Mouse (Mus musculus): ENCODE data around the gene Dnah2. TPM values are rescaled to one million over a fixed set of nuclear protein-coding genes. Genes with fewer than 3 reads are reported as not detected.
"Not testable (repeated sequence)": the region's sequence is repeated elsewhere in the genome, so short reads cannot be mapped to it uniquely, and the experiment has no call there.

Gene Dnah2
- total RNA-seq, 1 experiment from 2014 or later = not detected

DNA sequence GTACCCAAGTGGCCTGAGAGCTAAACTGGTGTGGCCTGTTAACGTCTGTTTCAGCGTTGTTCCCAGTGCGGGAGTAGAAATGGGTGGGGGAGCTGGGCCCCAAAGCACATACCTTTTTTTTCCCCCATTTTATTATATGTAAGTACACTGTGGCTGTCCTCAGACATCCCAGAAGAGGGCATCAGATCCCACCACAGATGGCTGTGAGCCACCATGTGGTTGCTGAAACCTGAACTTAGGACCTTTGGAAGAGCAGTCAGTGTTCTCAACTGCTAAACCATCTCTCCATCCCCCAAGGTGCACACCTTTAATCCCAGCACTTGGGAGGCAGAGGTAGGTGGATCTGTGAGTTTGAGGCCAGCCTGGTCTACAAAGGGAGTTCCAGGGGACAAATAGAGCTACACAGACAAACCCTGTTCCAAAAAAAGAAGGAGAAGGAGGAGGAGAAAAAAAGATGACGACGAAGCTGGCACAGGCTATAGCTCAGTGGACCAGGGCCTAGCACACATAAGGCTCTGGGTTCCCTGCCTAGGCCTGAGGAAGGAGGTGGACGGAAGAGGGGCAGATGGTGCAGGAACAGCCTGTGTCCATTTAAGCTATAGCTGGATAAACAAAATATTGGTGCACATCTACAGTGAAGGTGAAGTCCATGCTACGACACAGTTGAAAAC is 16.3 kb downstream of the Dnah2 start:
- no peak for ATAC-seq (replicated peaks; ENCODE audit: low read depth, poor library complexity, severe bottlenecking)

DNA sequence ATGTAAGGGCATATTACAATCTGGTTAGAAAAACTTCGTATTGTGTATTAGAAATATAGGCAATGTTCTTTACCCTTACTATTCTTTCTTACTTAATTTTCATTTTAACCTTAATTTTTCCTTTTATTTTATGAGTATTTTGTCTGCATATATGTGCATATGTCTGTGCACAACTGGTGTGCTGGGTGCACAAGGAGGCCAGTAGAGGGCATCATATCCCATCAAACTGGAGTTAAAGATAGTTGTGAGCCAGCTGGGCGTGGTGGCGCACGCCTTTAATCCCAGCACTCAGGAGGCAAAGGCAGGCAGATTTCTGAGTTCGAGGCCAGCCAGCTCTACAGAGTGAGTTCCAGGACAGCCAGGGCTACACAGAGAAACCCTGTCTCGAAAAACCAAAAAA is 18.2 kb downstream of the Dnah2 start:
- ATAC-seq (replicated peaks; ENCODE audit: low read depth, poor library complexity, severe bottlenecking) = not testable (repeated sequence)

DNA sequence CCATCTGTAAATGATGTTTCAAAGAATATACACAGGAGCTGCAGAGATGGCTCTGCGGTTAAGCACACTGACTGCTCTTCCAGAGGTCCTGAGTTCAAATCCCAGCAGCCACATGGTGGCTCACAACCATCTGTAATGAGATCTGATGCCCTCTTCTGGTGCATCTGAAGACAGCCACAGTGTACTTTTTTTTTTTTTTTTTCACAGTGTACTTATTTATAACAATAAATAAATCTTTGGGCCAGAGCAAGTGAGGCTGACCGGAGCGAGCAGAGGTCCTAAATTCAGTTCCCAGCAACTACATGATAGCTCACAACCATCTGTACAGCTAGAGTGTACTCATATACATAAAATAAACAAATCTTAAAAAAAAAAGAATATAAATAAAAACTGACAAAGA is 18.6 kb downstream of the Dnah2 start:
- ATAC-seq (replicated peaks; ENCODE audit: low read depth, poor library complexity, severe bottlenecking) = not testable (repeated sequence)

GRCm38 (mm10) chr11:69528031-69528390 is 20.9 kb downstream of the Dnah2 start:
- ATAC-seq (replicated peaks; ENCODE audit: low read depth, poor library complexity, severe bottlenecking) = no peak

DNA sequence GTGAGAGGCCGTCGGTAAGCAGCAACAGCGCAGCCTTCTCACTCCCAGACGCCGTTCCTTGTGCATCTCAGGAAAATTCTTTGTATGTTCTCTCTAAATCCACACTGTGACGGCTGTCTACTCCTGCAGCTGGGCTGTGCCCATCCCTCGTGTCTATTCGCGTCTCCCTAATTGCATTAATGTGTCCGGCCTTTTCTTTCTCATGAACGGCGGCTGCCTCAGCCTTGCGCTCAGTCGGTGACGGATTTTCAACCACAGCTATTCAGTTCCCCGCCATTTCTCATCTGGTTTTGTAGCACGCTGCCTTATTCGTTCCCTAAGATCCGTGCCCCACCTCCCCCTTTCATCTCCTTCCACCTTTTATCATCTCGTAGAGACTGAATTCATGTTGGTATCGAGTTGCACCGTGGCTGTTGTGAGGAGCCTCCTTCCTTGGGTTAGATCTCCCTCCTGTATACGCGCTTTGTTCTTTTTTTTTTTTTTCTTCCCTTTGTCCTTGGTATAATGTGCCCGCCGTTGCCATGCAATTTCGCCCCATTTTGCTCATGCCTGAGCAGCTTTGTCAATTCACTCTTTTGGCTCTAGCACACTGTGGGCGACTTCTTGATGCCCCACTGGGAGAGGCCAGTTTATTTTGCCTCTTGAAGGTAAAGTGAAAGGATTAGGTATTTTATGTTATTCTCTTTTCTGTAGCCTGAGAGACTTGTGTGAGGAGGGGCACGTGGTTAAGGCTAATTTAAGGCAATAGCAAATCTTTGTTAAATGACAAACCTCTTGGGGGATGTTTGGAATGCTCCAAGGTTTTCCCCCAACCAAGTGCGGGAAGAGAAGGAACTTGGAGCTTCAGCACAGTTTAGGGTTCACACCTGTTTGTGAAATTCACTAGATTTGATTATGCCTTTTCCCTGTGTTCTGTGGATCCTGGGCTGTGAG is 21.5 kb downstream of the Dnah2 start:
- ATAC-seq (replicated peaks; ENCODE audit: low read depth, poor library complexity, severe bottlenecking) = 0 out of 2 replicates have a peak, but pooled peaks have one; percentile 18

DNA sequence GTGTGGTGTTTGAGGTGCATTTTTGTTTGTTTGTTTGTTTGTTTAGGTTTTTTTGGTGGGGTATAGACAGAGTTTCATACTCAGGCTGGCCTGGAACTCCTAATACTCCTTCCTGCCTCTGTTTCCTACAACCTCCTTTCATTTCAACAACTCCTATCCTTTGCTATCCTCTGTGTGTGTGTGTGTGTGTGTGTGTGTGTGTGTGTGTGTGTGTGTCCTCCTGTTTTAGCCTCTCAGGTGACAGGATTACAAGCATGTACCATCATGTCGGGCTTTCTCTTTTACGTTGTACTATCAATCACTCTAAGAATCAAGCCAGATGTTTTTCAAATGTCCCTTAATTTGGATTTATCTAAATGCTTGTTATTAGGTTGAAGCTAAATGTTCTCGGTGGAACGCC is 22.3 kb downstream of the Dnah2 start:
- no peak for ATAC-seq (replicated peaks; ENCODE audit: low read depth, poor library complexity, severe bottlenecking)

- ATAC-seq (replicated peaks; ENCODE audit: low read depth, poor library complexity, severe bottlenecking) = no peak
Measured at GRCm38 (mm10) chr11:69525661-69526060, 23.2 kb downstream of the Dnah2 start.

GRCm38 (mm10) chr11:69523651-69524050 is 25.3 kb downstream of the Dnah2 start:
- no peak for ATAC-seq (replicated peaks; ENCODE audit: low read depth, poor library complexity, severe bottlenecking)

- no peak for ATAC-seq (replicated peaks; ENCODE audit: low read depth, poor library complexity, severe bottlenecking)
Measured at GRCm38 (mm10) chr11:69521526-69522149, 27.3 kb downstream of the Dnah2 start.

DNA sequence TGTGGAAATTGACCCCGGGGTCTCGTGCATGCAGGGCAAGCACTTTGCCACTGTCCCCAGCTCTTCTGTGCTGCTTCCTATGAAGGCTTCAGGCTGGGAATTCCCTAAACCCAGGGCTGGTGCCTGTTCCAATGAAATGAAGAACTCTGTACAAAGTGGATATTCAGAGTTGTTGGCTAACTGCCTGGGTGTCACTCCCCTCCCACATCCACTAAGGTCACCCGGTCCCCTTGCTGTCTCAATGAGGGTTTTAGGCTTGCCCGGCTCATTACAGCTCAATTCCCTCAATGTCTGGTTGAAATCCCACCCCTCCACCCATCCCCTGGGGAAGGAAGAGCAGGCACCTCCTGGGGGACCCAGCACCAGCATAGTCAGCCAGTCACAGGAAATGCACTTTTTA is 28.9 kb downstream of the Dnah2 start:
- no peak for ATAC-seq (replicated peaks; ENCODE audit: low read depth, poor library complexity, severe bottlenecking)

DNA sequence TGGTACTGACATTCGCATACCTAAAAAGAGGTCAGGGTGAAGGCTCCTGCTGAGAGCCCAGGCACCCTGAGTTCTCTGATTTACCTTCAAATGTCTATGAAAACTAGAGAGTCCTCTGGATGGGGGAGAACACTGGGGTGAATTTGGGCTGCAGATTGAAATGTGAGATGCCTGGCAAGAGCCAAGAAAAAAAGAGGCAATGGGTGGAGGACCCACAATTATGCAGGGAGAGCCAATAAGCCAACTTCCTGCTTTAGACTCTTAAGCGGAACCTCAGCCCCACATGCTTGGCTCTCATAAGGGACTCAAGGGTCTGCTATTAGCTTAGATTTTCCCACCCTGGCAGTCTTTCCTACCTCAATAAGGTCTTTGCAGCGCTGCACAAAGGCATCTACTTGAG is 32.2 kb downstream of the Dnah2 start:
- ATAC-seq (replicated peaks; ENCODE audit: low read depth, poor library complexity, severe bottlenecking) = no peak

GRCm38 (mm10) chr11:69516151-69516640 is 32.7 kb downstream of the Dnah2 start:
- 0 out of 2 replicates have a peak, but pooled peaks have one; percentile 8 for ATAC-seq (replicated peaks; ENCODE audit: low read depth, poor library complexity, severe bottlenecking)

- ATAC-seq (replicated peaks; ENCODE audit: low read depth, poor library complexity, severe bottlenecking) = peak; percentile 77
Measured at GRCm38 (mm10) chr11:69513840-69514239, 35.1 kb downstream of the Dnah2 start.

- ATAC-seq (replicated peaks; ENCODE audit: low read depth, poor library complexity, severe bottlenecking) = no peak
Measured at GRCm38 (mm10) chr11:69510796-69511496, 38.0 kb downstream of the Dnah2 start.

- ATAC-seq (replicated peaks; ENCODE audit: low read depth, poor library complexity, severe bottlenecking) = 0 out of 2 replicates have a peak, but pooled peaks have one; percentile 32
Measured at GRCm38 (mm10) chr11:69503863-69504280, 45.0 kb downstream of the Dnah2 start.

- ATAC-seq (replicated peaks; ENCODE audit: low read depth, poor library complexity, severe bottlenecking) = no peak
Measured at GRCm38 (mm10) chr11:69501555-69501954, 47.4 kb downstream of the Dnah2 start.

GRCm38 (mm10) chr11:69499140-69499539 is 49.8 kb downstream of the Dnah2 start:
- no peak for ATAC-seq (replicated peaks; ENCODE audit: low read depth, poor library complexity, severe bottlenecking)

- no peak for ATAC-seq (replicated peaks; ENCODE audit: low read depth, poor library complexity, severe bottlenecking)
Measured at GRCm38 (mm10) chr11:69491711-69492110, 57.2 kb downstream of the Dnah2 start.

GRCm38 (mm10) chr11:69490898-69491297 is 58.0 kb downstream of the Dnah2 start:
- no peak for ATAC-seq (replicated peaks; ENCODE audit: low read depth, poor library complexity, severe bottlenecking)

- no peak for ATAC-seq (replicated peaks; ENCODE audit: low read depth, poor library complexity, severe bottlenecking)
Measured at GRCm38 (mm10) chr11:69487474-69487873, 61.4 kb downstream of the Dnah2 start.
